23 mouse cellular contexts compared by ENCODE assay signal in genomic region chr11:16534582-16535553, GRCm38 (mm10). TPM values are rescaled to one million over a fixed set of nuclear protein-coding genes. Genes with fewer than 3 reads are reported as not detected.
DNase-seq lines count a peak whose midpoint lies in the region; ATAC-seq and TF ChIP-seq lines count a peak whose summit lies in the region.
"Had no signal": no experiment of that assay in that cellular context is flagged by ENCODE, and none has a peak within 500 bp of the region (broad histone marks: within the 10 kb centered on the region; RNA-seq: fewer than 3 reads in every experiment).

No protein-coding gene starts in this region.

- no peak overlapping the region for H3K4me2 ChIP-seq in forebrain, embryonic 15.5 days (replicated peaks)
- H3K4me2 ChIP-seq in forebrain, embryonic 12.5 days = no peak overlapping the region
- H3K4me2 ChIP-seq in lung, embryonic 14.5 days = no peak overlapping the region
- no peak overlapping the region for H3K4me2 ChIP-seq in neural tube, embryonic 14.5 days (ENCODE audit: low read depth, low read length)
- H3K4me2 ChIP-seq: kidney, embryonic 15.5 days; liver, embryonic 11.5 days; neural tube, embryonic 12.5 days had no signal

- 0 out of 2 replicates have a peak, but pooled peaks cover 12% of the 10 kb centered on the region for H3K4me1 ChIP-seq in forebrain, embryonic 15.5 days
- H3K4me1 ChIP-seq in forebrain, embryonic 12.5 days = no peaks in the 10 kb centered on the region
- H3K4me1 ChIP-seq in lung, embryonic 14.5 days (ENCODE audit: insufficient read depth) = no peaks in the 10 kb centered on the region
- H3K4me1 ChIP-seq in neural tube, embryonic 14.5 days (ENCODE audit: control insufficient read depth, insufficient read depth, low read length) = no peaks in the 10 kb centered on the region
- H3K4me1 ChIP-seq: kidney, embryonic 15.5 days; limb, embryonic 10.5 days; neural tube, embryonic 12.5 days had no signal

- no peak overlapping the region for H3K4me3 ChIP-seq in forebrain, embryonic 15.5 days
- H3K4me3 ChIP-seq in forebrain, embryonic 12.5 days (replicated peaks) = no peak overlapping the region
- H3K4me3 ChIP-seq in lung, embryonic 14.5 days (ENCODE audit: low read depth, low read length) = no peak overlapping the region
- no peak overlapping the region for H3K4me3 ChIP-seq in neural tube, embryonic 14.5 days (ENCODE audit: low read depth, low read length)
- H3K4me3 ChIP-seq: kidney, embryonic 15.5 days; limb, embryonic 10.5 days; neural tube, embryonic 12.5 days had no signal

- no peaks in the 10 kb centered on the region for H3K9me3 ChIP-seq in forebrain, embryonic 15.5 days
- H3K9me3 ChIP-seq in forebrain, embryonic 12.5 days = no peaks in the 10 kb centered on the region
- H3K9me3 ChIP-seq in lung, embryonic 14.5 days (ENCODE audit: low read depth, low read length) = no peaks in the 10 kb centered on the region
- no peaks in the 10 kb centered on the region for H3K9me3 ChIP-seq in neural tube, embryonic 14.5 days (ENCODE audit: control insufficient read depth, low read length)
- H3K9me3 ChIP-seq: kidney, embryonic 15.5 days; limb, embryonic 10.5 days; neural tube, embryonic 12.5 days had no signal

- H3K27ac ChIP-seq in forebrain, embryonic 15.5 days (replicated peaks) = peak overlapping the region; percentile 35
- H3K27ac ChIP-seq in forebrain, embryonic 12.5 days = no peak overlapping the region
- H3K27ac ChIP-seq in lung, embryonic 14.5 days (ENCODE audit: low read depth) = no peak overlapping the region
- H3K27ac ChIP-seq in neural tube, embryonic 14.5 days (ENCODE audit: low read depth, low read length) = no peak overlapping the region
- H3K27ac ChIP-seq: kidney, embryonic 15.5 days; limb, embryonic 10.5 days; neural tube, embryonic 12.5 days had no signal

- H3K27me3 ChIP-seq in forebrain, embryonic 15.5 days = no peaks in the 10 kb centered on the region
- H3K27me3 ChIP-seq in forebrain, embryonic 12.5 days = no peaks in the 10 kb centered on the region
- no peaks in the 10 kb centered on the region for H3K27me3 ChIP-seq in lung, embryonic 14.5 days (ENCODE audit: insufficient read depth, low read length)
- no peaks in the 10 kb centered on the region for H3K27me3 ChIP-seq in neural tube, embryonic 14.5 days (ENCODE audit: control insufficient read depth, insufficient read depth, low read length)
- H3K27me3 ChIP-seq: kidney, embryonic 15.5 days; neural tube, embryonic 12.5 days had no signal

- no peak for TF ChIP-seq CTCF in lung, embryonic 14.5 days (IDR thresholded peaks at IDR 0.05; ENCODE audit: low read depth)

- H3K9ac ChIP-seq in forebrain, embryonic 15.5 days (replicated peaks) = no peak overlapping the region
- H3K9ac ChIP-seq in forebrain, embryonic 12.5 days = no peak overlapping the region
- no peak overlapping the region for H3K9ac ChIP-seq in lung, embryonic 14.5 days
- no peak overlapping the region for H3K9ac ChIP-seq in neural tube, embryonic 14.5 days (replicated peaks; ENCODE audit: low read depth, low read length)
- H3K9ac ChIP-seq: kidney, embryonic 15.5 days; neural tube, embryonic 12.5 days had no signal

- peak; percentile 59 for DNase-seq in lung, embryonic 14.5 days
- no peak for DNase-seq in lung, adult 18-20 months
- DNase-seq in ES-CJ7 (ENCODE audit: low read depth, low spot score) = peak; percentile 27
- DNase-seq in adrenal gland, postnatal 14 days = no peak
- DNase-seq: adrenal gland, postnatal 10 days; cerebellum, adult 11-12 months; cerebellum, postnatal 14 days; gastrocnemius, postnatal 10 days; heart, adult 18-20 months; heart, postnatal 36 days; kidney, postnatal 4 days; lung, adult 2 months; lung, postnatal 36 days; right cerebral cortex, postnatal 14 days; spleen, adult 18-20 months had no signal

- WGBS in forebrain, embryonic 15.5 days = 39% methylated on average over 5 of the region's 5 CpGs
- 60% methylated on average over 5 of the region's 5 CpGs for WGBS in forebrain, embryonic 12.5 days
- 68% methylated on average over 5 of the region's 5 CpGs for WGBS in lung, embryonic 14.5 days
- WGBS in neural tube, embryonic 14.5 days = 56% methylated on average over 5 of the region's 5 CpGs

- ATAC-seq in forebrain, embryonic 15.5 days (replicated peaks) = peak; percentile 93
- ATAC-seq in forebrain, embryonic 12.5 days (ENCODE audit: low FRiP score) = no peak
- peak; percentile 56; the same call in 1 of the 2 replicates for ATAC-seq in lung, embryonic 14.5 days (ENCODE audit: insufficient read depth)
- ATAC-seq in neural tube, embryonic 14.5 days (ENCODE audit: low read depth) = peak; percentile 74; the same call in 1 of the 2 replicates
- ATAC-seq: intestine, postnatal 0 days had no signal

- no peaks in the 10 kb centered on the region for H3K36me3 ChIP-seq in forebrain, embryonic 15.5 days
- no peaks in the 10 kb centered on the region for H3K36me3 ChIP-seq in forebrain, embryonic 12.5 days (replicated peaks)
- no peaks in the 10 kb centered on the region for H3K36me3 ChIP-seq in lung, embryonic 14.5 days (ENCODE audit: insufficient read depth)
- H3K36me3 ChIP-seq in neural tube, embryonic 14.5 days (ENCODE audit: control insufficient read depth, insufficient read depth, low read length) = no peaks in the 10 kb centered on the region
- H3K36me3 ChIP-seq: kidney, embryonic 15.5 days; limb, embryonic 10.5 days; neural tube, embryonic 12.5 days had no signal

RNA-seq across cellular contexts. Expression of gene Sec61g, which starts 26.6 kb away (rescaled TPM):
- 25.3 and 37.7 TPM in 2 replicates for polyA plus RNA-seq in forebrain, embryonic 15.5 days (2015; fragmentation: Nextera tagmentation; extraction: Ambion mirVana)
- polyA plus RNA-seq in forebrain, embryonic 12.5 days (2016; fragmentation: Nextera tagmentation; extraction: Ambion mirVana) = 38.0 and 40.2 TPM in 2 replicates
- polyA plus RNA-seq in lung, embryonic 14.5 days (2014; fragmentation: Nextera tagmentation; extraction: Ambion mirVana) = 34.4 and 41.8 TPM in 2 replicates
- polyA plus RNA-seq in neural tube, embryonic 14.5 days (2014; fragmentation: Nextera tagmentation; extraction: Ambion mirVana) = 31.2 and 32.4 TPM in 2 replicates
- 6.9 and 8.1 TPM in 2 replicates for total RNA-seq in adrenal gland, postnatal 14 days (2021)

Comparison
In these comparisons a context has a peak if more than half of its experiments do, and no peak if none do; other contexts are left out.
1. DNase-seq: peak in lung, embryonic 14.5 days (single experiment) and ES-CJ7 (single experiment); none in lung, adult 18-20 months (0 of 2) and adrenal gland, postnatal 14 days (single experiment).